Mouse (Mus musculus) mature B cell (primary cell): ENCODE measurements around the gene Kcnj4.
"Not testable (repeated sequence)": the region's sequence is repeated elsewhere in the genome, so short reads cannot be mapped to it uniquely, and the experiment has no call there.

Experiments
- in situ Hi-C: fragments of 300-500 bp; cut with MboI; formaldehyde crosslinking; loops from 2 replicates; pipeline ENCODE4 v1.14.3; 2019

The Kcnj4 gene

DNA sequence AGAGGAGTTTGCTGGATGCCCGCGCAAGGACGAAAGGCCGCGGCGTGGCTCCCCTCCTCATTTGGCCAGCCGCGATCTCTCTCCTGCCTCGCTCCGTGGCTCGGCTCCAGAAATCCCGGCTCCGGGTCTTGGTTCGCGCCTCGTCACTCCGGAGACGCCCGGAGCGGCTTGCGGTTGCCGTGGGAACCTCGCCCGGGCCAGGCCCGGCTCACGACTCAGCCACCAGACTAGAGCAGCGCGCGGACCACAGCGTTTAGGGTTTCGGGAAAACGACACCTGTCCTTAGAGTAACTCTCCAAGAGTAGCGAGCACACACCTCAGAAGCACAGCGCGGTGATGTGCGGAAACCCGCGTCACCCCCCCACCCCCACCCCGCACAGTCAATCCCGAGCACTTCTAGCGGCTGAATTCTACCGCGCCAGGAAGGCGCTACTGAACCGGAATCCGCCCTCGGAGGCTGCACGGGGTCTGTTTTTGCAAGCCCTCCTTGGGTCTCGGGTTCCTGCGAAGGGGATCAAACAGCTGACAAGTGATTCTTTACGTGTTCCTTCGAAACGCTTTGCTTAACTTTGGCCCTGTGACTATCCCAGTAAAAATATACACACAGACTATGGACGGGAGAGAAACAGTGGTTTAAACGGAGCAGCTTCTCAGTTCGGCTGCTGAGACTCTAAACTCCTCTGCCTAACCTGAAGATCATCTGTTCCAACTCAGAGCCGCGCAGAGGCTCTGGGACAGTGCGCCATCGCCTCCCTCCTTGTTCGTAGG, 6.7 kb upstream of the Kcnj4 start:
- in situ Hi-C loops = no loop called here

DNA sequence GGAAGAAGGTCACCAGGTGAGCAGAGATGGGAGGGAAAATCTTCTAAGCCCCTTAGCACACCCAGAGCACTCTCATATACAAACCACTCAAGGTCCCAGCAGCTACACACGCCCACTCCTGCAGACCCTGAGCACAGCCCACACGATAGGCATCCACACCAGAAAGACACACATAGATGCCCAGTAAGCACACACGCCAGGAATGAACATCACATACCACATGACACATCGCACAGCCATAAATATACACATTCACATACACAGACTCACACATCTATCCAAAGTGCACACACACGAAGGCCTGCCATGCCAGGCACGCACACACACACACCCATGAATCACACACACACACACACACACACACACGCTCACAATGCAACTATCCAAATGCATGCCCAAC, 5.4 kb upstream of the Kcnj4 start:
- in situ Hi-C loops = no loop called here

DNA sequence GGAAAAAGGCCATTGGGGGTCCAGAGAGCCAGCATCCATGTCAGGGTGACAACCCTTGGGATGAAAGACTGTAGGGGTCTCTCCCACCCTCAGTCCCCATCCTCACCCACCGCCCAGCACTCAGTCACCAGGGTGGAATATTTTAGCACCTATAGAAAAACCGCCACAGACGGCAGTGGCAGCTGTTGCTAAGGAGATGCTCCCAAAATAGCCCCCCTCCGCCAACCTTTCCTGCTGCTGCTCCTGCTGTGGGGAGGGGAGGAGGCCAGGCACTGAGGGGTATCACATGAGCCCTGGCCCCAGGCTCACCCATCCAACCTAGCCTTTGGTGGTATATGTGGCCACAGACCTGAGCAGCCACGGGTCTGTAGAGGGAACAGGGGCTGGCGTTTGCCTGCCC, 5.0 kb upstream of the Kcnj4 start:
- in situ Hi-C loops = no loop called here

DNA sequence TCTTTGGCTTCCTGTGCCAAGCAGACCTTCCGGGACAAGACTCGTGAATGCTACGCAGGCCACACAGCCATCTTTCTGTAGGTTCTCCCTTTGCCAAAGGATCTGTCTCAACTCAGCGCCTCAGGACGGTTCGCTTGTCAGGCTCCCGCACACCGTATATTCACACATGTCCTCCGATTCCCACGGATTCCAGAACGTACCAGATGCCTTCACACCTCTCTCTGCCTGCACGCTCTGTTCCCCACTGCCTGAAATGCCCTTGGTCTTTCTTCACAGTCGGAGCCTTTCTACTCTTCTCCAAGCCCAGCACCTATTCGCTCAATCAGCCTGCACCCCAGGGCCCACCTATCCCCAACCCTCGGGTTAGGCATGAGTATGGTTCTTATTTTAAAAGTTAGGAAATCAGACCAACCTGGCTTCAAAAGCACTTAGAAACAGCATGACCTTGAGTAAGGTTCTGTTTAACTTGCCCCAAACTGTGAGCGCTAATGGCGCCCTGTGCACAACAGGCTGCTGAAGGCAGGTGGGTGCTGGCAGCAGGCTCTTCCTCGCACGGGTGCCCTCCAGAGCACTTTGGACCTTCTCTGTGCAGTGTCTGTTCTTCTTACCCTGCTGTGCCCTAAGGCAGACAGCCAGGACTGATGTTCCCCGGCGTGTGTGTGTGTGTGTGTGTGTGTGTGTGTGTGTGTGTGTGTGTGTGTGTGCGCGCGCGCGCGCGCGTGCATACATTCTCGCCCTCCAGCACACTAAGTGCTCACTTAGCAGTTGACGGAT, 2.2 kb upstream of the Kcnj4 start:
- in situ Hi-C loops = no loop called here

DNA sequence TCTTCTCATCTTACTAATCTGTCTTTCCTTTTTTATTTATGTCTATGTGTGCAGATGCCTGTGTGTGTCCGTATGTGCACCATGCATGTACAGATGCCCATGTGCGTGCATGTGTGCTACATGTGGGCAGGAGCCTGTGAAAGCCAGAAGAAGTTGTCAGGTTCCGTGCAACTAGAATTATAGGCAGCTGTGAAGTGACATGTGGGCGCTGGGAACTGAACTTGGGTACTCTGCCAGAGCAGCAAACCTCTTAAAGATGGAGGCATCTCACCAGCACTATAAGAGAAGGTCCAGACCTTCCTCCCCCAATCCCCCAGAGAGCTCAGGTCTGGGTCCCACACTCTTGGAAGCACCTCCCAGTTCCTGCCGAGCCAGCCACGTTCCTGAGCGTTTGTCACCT, 1.4 kb upstream of the Kcnj4 start:
- in situ Hi-C loops = no loop called here

DNA sequence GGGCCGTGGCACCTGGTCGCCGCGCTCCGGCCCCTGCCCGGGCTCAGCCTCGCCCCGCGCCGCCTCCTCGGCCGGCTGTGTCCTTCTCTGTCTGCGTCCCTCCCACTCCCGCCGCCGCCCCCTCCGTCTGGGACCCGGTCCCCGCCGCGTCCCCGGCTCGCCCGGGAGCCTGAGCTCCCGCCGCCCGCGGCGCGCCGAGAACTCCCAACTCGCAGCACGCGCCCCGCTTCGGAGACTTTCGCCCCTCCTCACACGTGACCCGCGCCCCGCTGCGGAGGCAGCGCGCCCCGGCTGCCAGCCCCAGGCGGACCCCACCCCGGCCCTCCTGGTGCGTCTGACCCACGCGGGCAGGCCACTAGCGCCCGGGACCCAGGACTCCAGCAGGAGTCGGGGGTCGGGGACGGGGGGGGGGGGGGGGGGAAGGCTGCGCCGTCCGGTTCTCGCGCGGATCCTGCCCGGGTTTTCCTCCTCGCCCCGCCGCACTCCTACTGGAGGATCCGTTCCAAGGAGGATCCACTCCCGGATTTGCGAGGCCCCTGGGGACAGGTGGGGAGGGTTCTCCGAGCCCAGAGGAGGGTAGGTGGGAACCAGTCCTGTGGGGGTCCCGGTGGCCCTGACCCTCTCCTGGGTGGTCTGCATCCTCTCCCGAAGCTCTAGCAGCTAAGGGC, 709 bp upstream of the Kcnj4 start:
- in situ Hi-C loops = no loop called here

DNA sequence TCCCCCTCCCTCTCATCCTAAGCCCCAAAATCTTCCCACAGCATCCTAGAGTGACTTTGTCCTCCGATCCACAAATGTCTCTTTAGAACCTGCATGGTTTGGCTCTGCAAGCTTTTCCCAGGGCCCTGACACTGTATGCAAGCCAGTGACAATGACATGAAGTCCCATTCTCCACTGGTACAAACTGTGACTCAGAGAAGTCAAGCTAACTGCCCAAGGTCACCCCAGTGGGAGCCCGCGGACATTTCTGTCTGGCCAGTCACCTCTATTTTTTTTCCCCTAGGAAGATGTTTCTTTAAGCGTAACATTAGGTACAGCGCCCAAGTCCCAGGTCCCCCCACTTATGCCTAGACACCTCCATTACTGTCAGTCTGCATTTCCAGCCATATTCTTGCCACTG, 1.6 kb downstream of the Kcnj4 start:
- in situ Hi-C loops = no loop called here

DNA sequence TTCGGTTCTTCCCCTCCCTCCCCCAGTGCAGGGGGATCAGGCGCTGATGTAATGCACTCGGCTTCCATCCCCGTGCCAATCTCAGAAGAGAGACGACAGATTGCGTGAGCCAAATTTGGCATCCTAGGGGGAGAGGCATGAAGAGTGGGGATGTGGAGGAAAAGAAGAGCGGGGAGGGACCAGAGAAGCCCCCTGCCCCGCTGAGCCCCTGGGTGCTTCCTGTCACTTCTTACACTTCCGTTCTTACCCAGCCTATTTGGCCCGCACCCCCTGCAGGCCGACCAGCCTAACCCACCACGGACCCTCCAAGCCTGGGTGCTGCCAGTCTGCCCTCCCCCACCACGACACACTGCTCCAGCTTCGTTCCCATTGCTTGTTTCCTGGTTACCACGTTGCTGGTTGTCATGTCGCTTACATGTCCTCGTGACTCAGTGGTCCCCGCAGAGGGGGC, 2.1 kb downstream of the Kcnj4 start:
- in situ Hi-C loops = no loop called here

DNA sequence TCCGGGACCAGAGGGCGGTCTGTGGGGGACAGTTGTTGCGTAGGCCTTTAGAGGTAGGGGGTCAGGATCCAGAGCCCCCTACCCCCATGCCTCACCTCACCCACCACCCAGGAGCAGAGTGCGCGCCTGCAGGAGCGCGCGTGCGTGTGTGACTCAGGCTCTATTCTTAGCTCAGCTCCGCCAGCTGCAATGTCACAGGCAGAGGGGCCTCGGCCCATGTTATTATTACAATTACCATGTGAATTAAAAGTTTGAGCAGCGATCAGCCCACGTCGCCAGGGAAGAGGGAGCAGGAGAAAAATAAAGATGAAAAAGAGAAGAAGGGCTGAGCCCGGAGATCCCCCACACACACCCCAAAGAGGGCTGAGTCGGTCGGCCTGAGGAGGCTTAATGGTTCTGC, 4.9 kb downstream of the Kcnj4 start:
- in situ Hi-C loops = no loop called here

DNA sequence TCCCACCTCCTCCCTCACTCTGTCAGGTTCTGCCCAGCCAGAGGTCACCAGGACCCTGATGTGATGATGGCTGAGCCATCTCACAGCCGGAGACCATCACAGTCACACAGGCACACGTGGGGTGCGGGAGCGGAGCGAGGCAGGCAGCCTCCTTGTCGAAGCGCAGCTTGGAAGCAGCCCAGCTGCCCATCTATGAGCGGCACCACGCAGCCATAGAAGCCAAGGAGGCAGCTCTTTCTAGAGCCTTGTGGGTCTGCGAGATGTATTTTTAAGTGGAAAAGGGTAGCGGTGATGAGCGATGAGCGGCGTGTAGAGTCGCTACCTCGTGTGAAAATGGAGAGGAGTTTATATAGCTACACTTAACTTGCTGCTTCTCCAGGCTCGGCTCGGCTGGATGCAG, 11.5 kb downstream of the Kcnj4 start:
- in situ Hi-C loops = no loop called here

DNA sequence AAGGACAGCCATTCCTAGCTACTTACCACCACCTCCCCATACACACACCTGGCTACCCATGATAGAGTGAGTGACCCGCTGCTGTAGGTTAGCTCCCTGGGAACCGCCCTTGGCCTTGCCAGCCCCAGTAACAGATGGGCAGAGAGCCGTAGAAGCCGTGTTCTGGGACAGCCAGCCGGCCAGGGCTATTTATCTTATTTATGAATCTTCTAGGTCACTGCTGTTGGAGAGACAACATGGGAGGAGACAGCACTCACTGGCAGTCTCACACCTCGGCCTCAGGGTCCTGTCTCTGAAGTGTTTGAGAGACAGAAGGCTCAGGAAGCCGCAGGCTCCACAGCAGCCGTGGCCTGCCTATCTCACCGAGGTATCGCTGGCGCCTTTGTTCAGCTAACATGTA, 15.6 kb downstream of the Kcnj4 start:
- in situ Hi-C loops = no loop called here

DNA sequence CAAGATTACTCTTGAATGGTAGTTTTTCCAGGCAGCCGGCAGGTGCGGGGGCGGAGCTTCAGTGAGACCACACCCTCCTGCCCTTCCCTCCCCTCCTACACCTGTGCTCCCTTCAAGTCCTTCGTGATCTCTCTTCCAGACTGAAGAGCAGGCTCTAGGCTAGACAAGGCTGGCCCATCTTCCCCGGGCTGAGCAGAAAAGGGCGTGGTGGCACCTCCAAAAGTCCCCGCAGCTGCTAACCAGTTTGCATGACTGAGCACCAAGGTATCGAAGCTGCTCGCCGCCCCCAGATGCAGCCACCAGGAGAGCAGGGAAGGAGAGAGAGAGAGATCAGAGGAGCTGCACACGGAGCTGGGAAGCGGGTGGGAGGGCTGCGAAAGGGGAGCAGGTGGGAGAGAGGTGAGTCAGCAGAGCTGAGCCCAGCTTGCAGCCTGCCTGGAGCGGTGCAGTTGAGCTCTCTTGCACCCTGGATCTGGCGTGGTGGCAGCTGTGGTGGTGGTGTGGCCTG, 23.8 kb downstream of the Kcnj4 start:
- in situ Hi-C loops = no loop called here

DNA sequence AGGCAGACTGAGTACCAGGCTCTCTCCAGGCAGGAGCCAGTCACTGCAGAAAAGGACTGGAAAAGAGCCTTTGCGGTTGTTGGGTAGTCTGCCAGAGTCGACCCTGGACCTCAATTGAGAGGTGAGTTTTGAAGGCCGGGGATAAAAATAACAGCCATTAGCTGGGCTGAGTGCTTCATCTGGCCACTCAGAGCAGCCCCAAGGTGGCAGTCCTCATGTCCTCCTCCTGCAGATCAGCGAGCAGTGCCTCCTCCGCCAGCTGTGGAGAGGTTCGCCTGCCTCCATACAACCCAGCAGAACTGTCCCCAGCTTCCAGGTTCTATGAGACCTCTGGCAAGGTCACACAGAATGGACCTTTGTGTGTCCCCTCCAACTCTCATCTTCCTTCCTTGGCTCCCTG, 27.8 kb downstream of the Kcnj4 start:
- in situ Hi-C loops = no loop called here

DNA sequence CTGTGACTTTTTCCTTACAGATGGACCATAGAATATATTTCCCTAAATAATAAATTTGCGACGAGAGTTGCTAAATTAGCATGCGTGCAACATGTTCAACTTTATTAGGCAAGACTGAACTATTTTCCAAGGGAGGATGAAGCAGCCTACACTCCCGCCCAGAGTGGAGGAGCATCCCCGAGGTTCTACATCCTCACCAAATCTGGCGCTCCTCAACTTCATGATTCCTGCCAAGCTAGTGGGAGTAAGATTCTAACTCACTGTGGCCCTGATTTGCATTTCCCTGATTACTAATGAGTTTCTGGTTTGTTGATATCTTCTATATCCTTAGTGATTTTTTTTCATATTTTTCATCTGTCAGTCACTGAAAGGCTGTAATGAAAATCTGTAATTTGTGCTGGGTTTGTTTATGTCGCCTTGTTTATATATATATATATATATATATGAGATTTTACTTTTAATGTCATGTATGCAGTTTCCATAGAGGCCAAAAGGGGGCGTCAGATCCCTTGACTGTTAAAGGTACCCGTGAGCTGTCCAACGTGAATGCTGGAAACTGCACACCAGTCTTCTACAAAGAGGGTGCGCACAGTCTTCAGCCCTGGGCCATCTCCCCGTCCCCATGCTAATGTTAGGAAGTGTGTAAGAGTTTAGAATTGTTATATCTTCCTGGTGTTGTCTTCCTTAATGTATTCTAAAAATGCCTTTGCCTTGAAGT, 31.2 kb downstream of the Kcnj4 start:
- in situ Hi-C loops = no loop called here

DNA sequence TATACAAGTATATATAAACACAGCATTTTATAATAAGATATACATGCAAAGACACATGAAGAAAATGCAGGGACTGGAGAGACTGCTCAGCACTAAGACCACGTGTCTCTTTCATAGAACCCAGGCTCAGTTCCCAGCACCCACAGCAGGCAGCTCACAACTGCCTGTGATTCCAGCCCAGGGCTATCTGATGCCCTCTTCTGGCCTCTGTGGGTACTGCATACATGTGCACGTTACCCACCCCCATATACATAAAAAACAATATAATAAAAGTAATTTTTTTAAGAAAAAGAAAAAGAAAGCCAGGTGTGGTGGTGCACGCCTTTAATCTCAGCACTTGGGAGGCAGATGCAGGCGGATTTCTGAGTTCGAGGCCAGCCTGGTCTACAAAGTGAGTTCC, 32.0 kb downstream of the Kcnj4 start:
- in situ Hi-C loops = no loop called here

DNA sequence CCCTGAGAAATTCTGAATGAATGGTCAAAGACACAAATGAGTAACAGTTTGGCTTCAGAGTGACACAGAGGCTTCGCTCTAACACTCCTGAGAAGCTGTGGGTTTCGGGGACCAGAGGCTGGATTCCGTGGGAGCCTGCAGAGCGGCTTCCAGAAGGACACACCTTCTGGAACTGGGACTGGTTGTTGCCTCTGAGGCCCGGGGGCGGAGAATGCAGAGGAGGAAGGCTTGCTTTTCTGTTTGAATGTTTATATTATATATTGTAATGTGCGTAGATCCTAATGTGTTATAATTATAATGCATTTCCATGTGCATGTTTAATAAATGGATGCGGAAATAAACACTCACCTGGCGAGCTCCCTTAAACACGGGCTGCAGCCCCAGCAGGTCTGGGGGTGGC, 33.9 kb downstream of the Kcnj4 start:
- in situ Hi-C loops = no loop called here

DNA sequence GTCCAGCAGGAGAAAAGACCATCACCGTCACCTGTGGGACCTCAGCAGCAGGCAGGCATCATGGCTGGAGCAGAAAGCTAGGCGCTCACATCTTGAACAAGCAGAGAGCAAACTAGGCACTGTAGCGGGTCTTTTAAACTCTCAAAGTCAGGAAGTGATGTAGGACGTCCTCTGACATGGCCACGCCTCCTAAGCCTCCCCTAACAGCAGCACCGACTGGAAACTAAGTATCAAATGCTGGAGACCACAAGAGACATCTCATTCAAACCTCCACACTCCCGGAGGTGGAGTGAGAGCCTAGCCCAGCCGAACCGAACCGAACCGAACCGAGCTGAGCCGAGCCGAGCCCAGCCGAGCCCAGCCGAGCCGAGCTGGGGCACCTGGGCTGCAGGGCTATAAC, 34.5 kb downstream of the Kcnj4 start:
- in situ Hi-C loops = no loop called here

DNA sequence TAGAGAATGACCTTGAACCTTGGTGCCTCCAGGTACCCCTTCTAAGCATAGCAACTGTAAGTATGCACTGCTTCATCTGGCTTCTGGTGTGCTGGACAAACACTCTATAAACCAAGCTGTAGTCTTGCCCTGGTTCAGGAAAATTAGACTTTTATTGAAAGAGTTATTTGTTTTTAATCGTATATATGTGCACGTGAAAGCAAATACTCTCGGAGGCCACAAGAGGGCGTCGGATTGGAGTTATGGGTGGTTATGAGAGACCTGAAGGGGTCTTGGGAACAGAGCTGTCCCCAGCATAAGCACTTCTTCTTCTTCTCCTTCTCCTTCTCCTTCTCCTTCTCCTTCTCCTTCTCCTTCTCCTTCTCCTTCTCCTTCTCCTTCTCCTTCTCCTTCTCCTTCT, 35.5 kb downstream of the Kcnj4 start:
- in situ Hi-C loops = loop anchor here (10.0 kb wide), 1 partner anchor 235 kb away; no protein-coding TSS in a partner anchor

DNA sequence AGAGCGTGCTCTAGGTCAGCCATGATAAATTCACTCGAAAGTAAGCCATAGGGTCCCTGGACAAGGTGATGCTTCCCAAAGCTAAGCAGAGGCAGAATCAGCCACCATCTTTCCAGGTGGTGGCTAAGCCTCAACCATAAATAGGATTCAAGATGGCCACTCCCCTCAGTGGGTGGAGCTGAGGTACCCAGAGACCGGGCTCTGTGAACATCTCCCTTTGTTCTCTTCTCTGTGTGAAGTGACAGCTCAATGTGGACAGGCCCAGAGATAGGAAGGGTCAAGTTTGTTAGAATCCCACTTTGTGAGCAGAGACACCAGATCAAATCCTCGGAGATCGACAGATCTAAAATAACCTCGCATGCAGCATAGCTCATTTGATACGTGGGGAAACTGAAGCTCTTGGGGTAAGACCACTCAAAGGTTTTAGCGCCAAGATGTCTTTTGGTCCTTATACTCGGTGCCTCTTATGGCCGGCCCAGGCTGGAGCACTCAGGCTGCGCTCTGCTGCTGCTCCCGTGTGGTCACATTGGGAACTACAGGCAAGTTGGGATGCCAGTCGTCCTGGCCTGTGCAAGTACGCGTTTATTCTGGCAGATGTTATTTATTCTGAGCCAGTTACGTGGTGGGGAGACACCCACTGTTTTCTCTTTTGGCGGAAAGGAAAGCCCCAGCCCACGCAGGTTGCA, 38.3 kb downstream of the Kcnj4 start:
- in situ Hi-C loops = loop anchor here (10.0 kb wide), 1 partner anchor 232 kb away; no protein-coding TSS in a partner anchor

DNA sequence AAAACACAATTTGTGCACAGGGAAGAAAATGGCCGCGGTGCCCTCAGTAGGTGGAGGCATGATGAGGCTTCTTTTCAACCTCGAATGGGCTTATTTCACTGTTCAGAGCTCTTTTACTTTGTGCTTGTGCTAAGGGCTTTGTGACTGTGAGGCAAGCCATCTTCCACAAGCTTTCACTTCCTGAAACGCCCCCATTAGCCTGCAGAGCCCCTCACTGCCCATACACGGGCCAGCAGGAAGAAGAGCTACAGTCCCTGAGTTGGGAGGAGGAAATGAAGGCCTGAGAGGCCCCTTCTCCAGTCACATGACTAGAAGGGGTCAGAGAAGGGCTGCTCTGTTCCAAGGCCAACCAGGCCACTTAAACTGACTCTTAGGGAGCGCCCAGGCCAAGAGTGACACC, 48.5 kb downstream of the Kcnj4 start:
- in situ Hi-C loops = no loop called here

DNA sequence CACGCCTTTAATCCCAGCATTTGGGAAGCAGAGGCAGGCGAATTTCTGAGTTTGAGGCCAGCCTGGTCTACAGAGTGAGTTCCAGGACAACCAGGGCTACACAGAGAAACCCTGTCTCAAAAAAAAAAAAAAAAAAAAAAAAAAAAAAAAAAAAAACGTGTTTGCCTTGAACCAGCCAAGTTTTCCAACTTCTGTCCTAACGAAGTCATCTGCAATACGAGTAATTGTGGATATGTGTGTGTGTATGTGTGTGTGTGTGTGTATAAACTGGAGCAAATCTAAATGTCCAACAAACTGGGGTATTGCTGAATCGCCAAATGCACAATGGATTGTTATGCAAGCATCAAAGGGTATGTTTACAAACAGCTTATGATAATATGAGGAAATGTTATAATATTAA, 48.9 kb downstream of the Kcnj4 start:
- in situ Hi-C loops = not testable (repeated sequence)
